Mouse (Mus musculus) embryonic facial prominence, embryonic 13.5 days (tissue): ENCODE measurements at regions not wholly inside any gene's neighbourhood (a gene's known extent, or its start where the extent isn't known, plus 50 kb on each side); places are given as distances from the start of the nearest gene placed in this dataset.

Experiments used
- ATAC-seq: fragments of 200-750 bp; cut with Nextera tagmentation; 2 replicates; pipeline ENCODE4 v1.8.0; 2017; ENCODE audit warnings: low read depth; ENCODE audit not compliant: insufficient number of reproducible peaks, insufficient read depth, low FRiP score, low TSS enrichment
- H3K27ac ChIP-seq: fragments of 300-500 bp; sonication (generic); 2 replicates; pipeline ENCODE4 v1.5.1; 2015; ENCODE audit warnings: moderate library complexity, mild to moderate bottlenecking, inconsistent platforms
- H3K27me3 ChIP-seq: fragments of 300-500 bp; sonication (generic); 2 replicates; pipeline ENCODE4 v1.6.1; 2015; ENCODE audit warnings: mild to moderate bottlenecking, inconsistent platforms
- H3K36me3 ChIP-seq: fragments of 300-500 bp; sonication (generic); 2 replicates; pipeline ENCODE4 v1.6.1; 2015; ENCODE audit warnings: mild to moderate bottlenecking, inconsistent platforms
- H3K4me1 ChIP-seq: fragments of 300-500 bp; sonication (generic); 2 replicates; pipeline ENCODE4 v1.6.1; 2015; ENCODE audit warnings: inconsistent platforms
- H3K4me2 ChIP-seq: fragments of 300-500 bp; sonication (generic); 2 replicates; pipeline ENCODE4 v1.6.1; 2015; ENCODE audit warnings: moderate library complexity, mild to moderate bottlenecking, inconsistent platforms
- H3K4me3 ChIP-seq: fragments of 300-500 bp; sonication (generic); 2 replicates; pipeline ENCODE4 v1.5.1; 2015; ENCODE audit warnings: mild to moderate bottlenecking, inconsistent platforms
- H3K9ac ChIP-seq: fragments of 300-500 bp; sonication (generic); 2 replicates; pipeline ENCODE4 v1.6.1; 2015; ENCODE audit warnings: mild to moderate bottlenecking, inconsistent platforms
- H3K9me3 ChIP-seq: fragments of 300-500 bp; sonication (generic); 2 replicates; pipeline ENCODE4 v1.6.1; 2016; ENCODE audit warnings: inconsistent platforms
- WGBS: fragments of 180-500 bp; shearing (Covaris S2); methylation state at CpG from one replicate; pipeline ENCODE4 v1.1.7; 2015; ENCODE audit warnings: mixed read lengths; 5-methylcytosine and 5-hydroxymethylcytosine counted together

- Histone ChIP-seq H3K9ac (no peak overlapping the region), H3K9me3 (no peaks in the 10 kb centered on the region), H3K4me3 (no peak overlapping the region), H3K27ac (peak overlapping the region; percentile 91), H3K36me3 (no peaks in the 10 kb centered on the region), H3K27me3 (no peaks in the 10 kb centered on the region), H3K4me2 (no peak overlapping the region), H3K4me1 (peaks cover 28% of the 10 kb centered on the region)
- ATAC-seq = no peak
- 60% methylated on average over 6 of the region's 6 CpGs for WGBS
These were observed 57.2 kb downstream of the Lao1 start for GRCm38 (mm10) chr4:119018573-119018972.

GRCm38 (mm10) chr4:119019013-119019781, 57.8 kb downstream of the Lao1 start:
- Histone ChIP-seq H3K27me3 (no peaks in the 10 kb centered on the region), H3K4me2 (peak overlapping the region; percentile 45), H3K27ac (peak overlapping the region; percentile 91), H3K9ac (peak overlapping the region; percentile 36; the same call in 1 of the 2 replicates), H3K36me3 (no peaks in the 10 kb centered on the region), H3K9me3 (no peaks in the 10 kb centered on the region), H3K4me1 (peaks cover 28% of the 10 kb centered on the region), H3K4me3 (no peak overlapping the region)
- peak; percentile 77 for ATAC-seq
- WGBS = 34% methylated on average over 12 of the region's 12 CpGs

GRCm38 (mm10) chr4:119022338-119022737, 61.0 kb downstream of the Lao1 start:
- H3K9ac ChIP-seq = no peak overlapping the region
- no peak overlapping the region for H3K4me2 ChIP-seq
- H3K27ac ChIP-seq = 0 out of 2 replicates have a peak overlapping the region, but pooled peaks have one; percentile 30
- no peaks in the 10 kb centered on the region for H3K9me3 ChIP-seq
- ATAC-seq = no peak
- WGBS = 33% methylated on average over 6 of the region's 6 CpGs
- H3K27me3 ChIP-seq = no peaks in the 10 kb centered on the region
- H3K36me3 ChIP-seq = no peaks in the 10 kb centered on the region
- H3K4me3 ChIP-seq = no peak overlapping the region
- peaks cover 36% of the 10 kb centered on the region for H3K4me1 ChIP-seq

- Histone ChIP-seq H3K27ac (peak overlapping the region; percentile 64), H3K36me3 (no peaks in the 10 kb centered on the region), H3K4me3 (no peak overlapping the region), H3K9ac (no peak overlapping the region), H3K27me3 (no peaks in the 10 kb centered on the region), H3K4me1 (peaks cover 25% of the 10 kb centered on the region), H3K9me3 (no peaks in the 10 kb centered on the region), H3K4me2 (no peak overlapping the region)
- WGBS = 15% methylated on average over 5 of the region's 5 CpGs
- ATAC-seq = no peak
These were observed 65.0 kb downstream of the Lao1 start for GRCm38 (mm10) chr4:119026237-119026861.

- WGBS = 51% methylated on average over 8 of the region's 8 CpGs
- no peaks in the 10 kb centered on the region for H3K9me3 ChIP-seq
- H3K9ac ChIP-seq = no peak overlapping the region
- H3K27me3 ChIP-seq = no peaks in the 10 kb centered on the region
- peaks cover 15% of the 10 kb centered on the region for H3K4me1 ChIP-seq
- H3K4me2 ChIP-seq = no peak overlapping the region
- no peak for ATAC-seq
- H3K36me3 ChIP-seq = no peaks in the 10 kb centered on the region
- H3K27ac ChIP-seq = no peak overlapping the region
- H3K4me3 ChIP-seq = no peak overlapping the region
These were observed 66.9 kb downstream of the Lao1 start for GRCm38 (mm10) chr4:119028208-119028821.

GRCm38 (mm10) chr4:119029091-119029490, 67.7 kb downstream of the Lao1 start:
- peaks cover 15% of the 10 kb centered on the region for H3K4me1 ChIP-seq
- H3K27me3 ChIP-seq = no peaks in the 10 kb centered on the region
- H3K27ac ChIP-seq = no peak overlapping the region
- H3K9me3 ChIP-seq = no peaks in the 10 kb centered on the region
- H3K36me3 ChIP-seq = no peaks in the 10 kb centered on the region
- H3K4me2 ChIP-seq = no peak overlapping the region
- H3K9ac ChIP-seq = no peak overlapping the region
- ATAC-seq = no peak
- no peak overlapping the region for H3K4me3 ChIP-seq
- WGBS = 73% methylated on average over 7 of the region's 7 CpGs

- ATAC-seq = no peak
- Histone ChIP-seq H3K4me1 (peaks cover 15% of the 10 kb centered on the region), H3K27me3 (no peaks in the 10 kb centered on the region), H3K27ac (no peak overlapping the region), H3K4me2 (no peak overlapping the region), H3K4me3 (no peak overlapping the region), H3K36me3 (no peaks in the 10 kb centered on the region), H3K9me3 (no peaks in the 10 kb centered on the region), H3K9ac (no peak overlapping the region)
- WGBS = 84% methylated on average over 6 of the region's 6 CpGs
These were observed 68.4 kb downstream of the Lao1 start for GRCm38 (mm10) chr4:119029735-119030134.

- 36% methylated on average over 5 of the region's 5 CpGs for WGBS
- H3K27ac ChIP-seq = no peak overlapping the region
- H3K4me1 ChIP-seq = peaks cover 15% of the 10 kb centered on the region
- no peaks in the 10 kb centered on the region for H3K36me3 ChIP-seq
- no peak for ATAC-seq
- no peak overlapping the region for H3K4me3 ChIP-seq
- no peak overlapping the region for H3K4me2 ChIP-seq
- no peak overlapping the region for H3K9ac ChIP-seq
- no peaks in the 10 kb centered on the region for H3K9me3 ChIP-seq
- H3K27me3 ChIP-seq = no peaks in the 10 kb centered on the region
These were observed 69.5 kb downstream of the Lao1 start for GRCm38 (mm10) chr4:119030865-119031264.

GRCm38 (mm10) chr4:119033006-119033405, 71.6 kb downstream of the Lao1 start:
- no peak for ATAC-seq
- no peak overlapping the region for H3K4me2 ChIP-seq
- 43% methylated on average over 4 of the region's 4 CpGs for WGBS
- H3K27ac ChIP-seq = no peak overlapping the region
- H3K9me3 ChIP-seq = no peaks in the 10 kb centered on the region
- no peak overlapping the region for H3K4me3 ChIP-seq
- H3K27me3 ChIP-seq = no peaks in the 10 kb centered on the region
- H3K9ac ChIP-seq = no peak overlapping the region
- H3K36me3 ChIP-seq = no peaks in the 10 kb centered on the region
- peaks cover 6% of the 10 kb centered on the region for H3K4me1 ChIP-seq

GRCm38 (mm10) chr4:119036582-119036981, 71.9 kb upstream of the Slc2a1 start:
- Histone ChIP-seq H3K27ac (no peak overlapping the region), H3K36me3 (no peaks in the 10 kb centered on the region), H3K4me1 (no peaks in the 10 kb centered on the region), H3K9ac (no peak overlapping the region), H3K9me3 (no peaks in the 10 kb centered on the region), H3K4me3 (no peak overlapping the region), H3K27me3 (no peaks in the 10 kb centered on the region), H3K4me2 (no peak overlapping the region)
- 88% methylated on average over 5 of the region's 5 CpGs for WGBS
- ATAC-seq = no peak

GRCm38 (mm10) chr4:119040041-119040440, 68.5 kb upstream of the Slc2a1 start:
- Histone ChIP-seq H3K4me3 (no peak overlapping the region), H3K27me3 (no peaks in the 10 kb centered on the region), H3K36me3 (no peaks in the 10 kb centered on the region), H3K9ac (no peak overlapping the region), H3K4me2 (no peak overlapping the region), H3K9me3 (no peaks in the 10 kb centered on the region), H3K4me1 (no peaks in the 10 kb centered on the region), H3K27ac (no peak overlapping the region)
- ATAC-seq = no peak
- 90% methylated on average over 6 of the region's 6 CpGs for WGBS

GRCm38 (mm10) chr4:119041616-119042015, 66.9 kb upstream of the Slc2a1 start:
- no peak overlapping the region for H3K9ac ChIP-seq
- no peak for ATAC-seq
- no peak overlapping the region for H3K4me2 ChIP-seq
- WGBS = 66% methylated on average over 6 of the region's 6 CpGs
- H3K4me3 ChIP-seq = no peak overlapping the region
- no peaks in the 10 kb centered on the region for H3K4me1 ChIP-seq
- no peaks in the 10 kb centered on the region for H3K9me3 ChIP-seq
- no peak overlapping the region for H3K27ac ChIP-seq
- H3K27me3 ChIP-seq = no peaks in the 10 kb centered on the region
- H3K36me3 ChIP-seq = no peaks in the 10 kb centered on the region
